Mouse (Mus musculus): ENCODE data around the gene Bco2. TPM values are rescaled to one million over a fixed set of nuclear protein-coding genes. Genes with fewer than 3 reads are reported as not detected.

Gene Bco2
- polyA plus RNA-seq, 2 experiments, result 0.28 to 0.33 TPM

DNA sequence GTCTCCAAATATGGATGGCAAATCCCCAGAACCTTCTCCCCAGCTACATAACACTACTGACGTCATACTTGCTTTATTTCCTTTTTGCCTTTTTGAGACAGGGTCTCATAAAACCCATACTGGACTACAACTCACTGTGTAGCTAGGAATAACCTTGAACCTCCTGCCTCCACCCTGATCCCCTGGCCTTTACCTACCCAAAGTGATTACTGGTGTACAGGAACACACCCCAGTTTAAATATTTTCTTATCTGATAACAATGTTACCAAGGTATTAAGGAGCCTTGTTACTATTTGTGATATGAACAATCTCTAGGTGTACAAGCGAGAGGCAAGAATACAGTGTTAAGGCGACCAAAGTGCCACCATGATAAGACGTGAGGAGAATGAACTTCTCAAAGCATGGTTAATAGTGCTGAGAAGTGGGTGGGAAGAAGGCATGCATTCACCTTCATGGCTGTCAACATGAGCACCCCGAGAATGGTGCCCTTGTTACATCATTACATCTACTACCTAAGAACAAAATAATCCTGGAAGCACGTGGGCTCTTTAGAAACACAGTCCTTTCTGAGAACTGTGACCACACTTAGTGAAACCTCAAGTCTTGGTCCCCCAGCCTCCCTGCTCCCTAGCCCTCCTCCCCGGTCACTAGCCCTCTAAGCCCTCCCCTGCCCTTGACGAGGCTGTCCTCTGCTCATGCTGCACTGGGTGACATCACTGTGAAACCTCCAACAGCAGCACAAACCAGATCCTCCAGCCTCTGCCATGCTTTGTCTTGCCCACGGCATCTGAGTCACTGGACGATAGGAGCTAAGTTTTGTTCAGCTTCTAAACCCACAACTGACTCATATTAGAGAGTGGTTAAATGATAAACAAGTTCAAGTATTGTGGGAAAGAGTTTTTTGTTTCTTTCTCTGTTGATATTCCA lies 14.9 kb upstream of the Bco2 start:
- no peak for TF ChIP-seq EP300 (IDR thresholded peaks at IDR 0.05; ENCODE audit: low read depth)
- TF ChIP-seq CTCF (IDR thresholded peaks at IDR 0.05; ENCODE audit: low read depth), result no peak
- DNase-seq (ENCODE audit: low read depth in 3 of 3, low spot score in 3 of 3) (no peak), ATAC-seq (ENCODE audit: insufficient read depth) (no peak)
- Histone ChIP-seq H3K36me3 (replicated peaks; ENCODE audit: control insufficient read depth, insufficient read depth, low read depth) (no peaks in the 10 kb centered on the region), H3K27me3 (ENCODE audit: control insufficient read depth, insufficient read depth, low read length) (no peaks in the 10 kb centered on the region), H3K27ac (no peak overlapping the region), H3K4me1 (replicated peaks; ENCODE audit: control insufficient read depth in 2 of 2, insufficient read depth in 2 of 2, low read length in 1 of 2) (peaks cover 0 to 2% of the 10 kb centered on the region in 2 experiments; a peak in 1 of 4 replicates), H3K9me3 (ENCODE audit: control insufficient read depth, low read length) (no peaks in the 10 kb centered on the region), H3K4me3 (ENCODE audit: insufficient read depth in 1 of 2, low read depth in 2 of 2, low read length in 2 of 2) (no peak overlapping the region), H3K9ac (replicated peaks) (no peak overlapping the region), H3K4me2 (ENCODE audit: low read depth) (no peak overlapping the region)
- 60% methylated on average over 10 of the region's 10 CpGs for WGBS (ENCODE audit: insufficient replicate concordance)

DNA sequence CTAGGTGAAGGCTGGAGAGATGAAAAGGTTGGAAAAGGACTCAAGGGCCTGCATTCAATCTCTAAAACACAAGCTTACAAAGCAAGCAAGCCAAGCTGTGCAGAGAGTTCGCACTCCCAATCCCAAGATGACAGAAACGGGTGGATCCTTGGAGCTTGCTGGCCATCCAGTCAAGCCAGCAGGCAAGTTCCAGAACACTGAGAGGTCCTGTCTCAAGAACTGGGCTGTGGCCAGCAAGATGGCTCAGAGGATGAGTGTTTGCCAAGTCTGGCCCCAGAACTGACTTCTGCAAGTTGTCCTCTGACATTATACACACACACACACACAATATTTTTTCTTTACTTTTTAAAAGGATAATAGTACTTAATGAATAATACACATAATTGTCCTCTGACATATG lies 12.9 kb upstream of the Bco2 start:
- Histone ChIP-seq H3K27ac (no peak overlapping the region), H3K4me2 (ENCODE audit: low read depth) (no peak overlapping the region), H3K27me3 (ENCODE audit: control insufficient read depth, insufficient read depth, low read length) (no peaks in the 10 kb centered on the region), H3K9ac (replicated peaks) (no peak overlapping the region), H3K4me1 (replicated peaks; ENCODE audit: control insufficient read depth in 2 of 2, insufficient read depth in 2 of 2, low read length in 1 of 2) (peaks cover 0 to 2% of the 10 kb centered on the region in 2 experiments; a peak in 1 of 4 replicates), H3K4me3 (ENCODE audit: insufficient read depth in 1 of 2, low read depth in 2 of 2, low read length in 2 of 2) (no peak overlapping the region), H3K36me3 (replicated peaks; ENCODE audit: control insufficient read depth, insufficient read depth, low read depth) (no peaks in the 10 kb centered on the region), H3K9me3 (ENCODE audit: control insufficient read depth, low read length) (no peaks in the 10 kb centered on the region)
- 68% methylated on average over 2 of the region's 2 CpGs for WGBS (ENCODE audit: insufficient replicate concordance)
- ATAC-seq (ENCODE audit: insufficient read depth) (no peak), DNase-seq (ENCODE audit: low read depth in 3 of 3, low spot score in 3 of 3) (no peak)
- no peak for TF ChIP-seq CTCF (IDR thresholded peaks at IDR 0.05; ENCODE audit: low read depth)
- TF ChIP-seq EP300 (IDR thresholded peaks at IDR 0.05; ENCODE audit: low read depth), result no peak

DNA sequence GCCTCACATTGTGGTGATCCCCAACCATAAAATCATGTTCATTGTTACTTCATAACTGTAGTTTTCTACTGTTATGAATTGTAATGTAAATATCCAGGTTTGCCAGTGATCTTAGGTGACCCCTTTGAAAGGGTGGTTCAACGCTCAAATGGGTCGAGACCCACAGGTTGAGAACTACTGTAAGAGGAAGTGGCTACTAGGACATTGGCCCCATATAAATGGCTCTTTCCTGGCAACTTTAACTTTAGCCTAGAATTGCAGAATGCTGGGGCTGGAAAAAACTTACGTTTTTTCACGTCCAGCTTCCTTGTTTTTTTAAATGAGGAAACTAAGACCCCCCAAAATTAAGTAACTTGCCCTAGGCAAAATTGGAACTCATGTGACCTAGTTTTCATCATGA lies 12.4 kb upstream of the Bco2 start:
- H3K4me1 ChIP-seq (replicated peaks; ENCODE audit: control insufficient read depth in 2 of 2, insufficient read depth in 2 of 2, low read length in 1 of 2), result peaks cover 0 to 2% of the 10 kb centered on the region in 2 experiments; a peak in 1 of 4 replicates
- H3K9ac ChIP-seq (replicated peaks), result no peak overlapping the region
- DNase-seq (ENCODE audit: low read depth in 3 of 3, low spot score in 3 of 3) (no peak), ATAC-seq (ENCODE audit: insufficient read depth) (no peak)
- H3K9me3 ChIP-seq (ENCODE audit: control insufficient read depth, low read length), result no peaks in the 10 kb centered on the region
- WGBS (ENCODE audit: insufficient replicate concordance), result 38% methylated on average over 4 of the region's 4 CpGs
- no peak overlapping the region for H3K27ac ChIP-seq
- no peaks in the 10 kb centered on the region for H3K27me3 ChIP-seq (ENCODE audit: control insufficient read depth, insufficient read depth, low read length)
- no peak overlapping the region for H3K4me2 ChIP-seq (ENCODE audit: low read depth)
- H3K36me3 ChIP-seq (replicated peaks; ENCODE audit: control insufficient read depth, insufficient read depth, low read depth), result no peaks in the 10 kb centered on the region
- H3K4me3 ChIP-seq (ENCODE audit: insufficient read depth in 1 of 2, low read depth in 2 of 2, low read length in 2 of 2), result no peak overlapping the region
- no peak for TF ChIP-seq CTCF (IDR thresholded peaks at IDR 0.05; ENCODE audit: low read depth)
- TF ChIP-seq EP300 (IDR thresholded peaks at IDR 0.05; ENCODE audit: low read depth), result no peak

DNA sequence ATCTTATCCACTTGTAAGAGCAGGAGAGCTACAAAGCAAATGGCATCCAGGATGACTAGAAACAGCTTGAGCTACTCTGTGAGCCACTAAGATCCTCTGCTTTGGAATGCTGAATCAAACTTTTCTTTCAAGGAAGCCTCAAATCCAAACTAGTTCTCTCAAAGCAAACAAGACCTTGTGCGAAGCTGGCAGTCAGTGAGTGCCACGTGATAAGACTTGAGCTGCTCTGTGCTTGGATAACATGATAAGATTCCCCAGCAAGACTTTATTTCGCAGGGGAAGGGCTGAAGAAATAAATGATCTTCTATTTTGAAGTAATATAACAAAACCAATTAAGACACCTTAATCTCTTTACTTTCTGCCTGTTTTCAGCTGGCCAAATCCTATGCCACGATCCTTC lies 11.0 kb upstream of the Bco2 start:
- no peaks in the 10 kb centered on the region for H3K9me3 ChIP-seq (ENCODE audit: control insufficient read depth, low read length)
- 27% methylated on average over 4 of the region's 4 CpGs for WGBS (ENCODE audit: insufficient replicate concordance)
- TF ChIP-seq EP300 (IDR thresholded peaks at IDR 0.05; ENCODE audit: low read depth), result no peak
- no peak for TF ChIP-seq CTCF (IDR thresholded peaks at IDR 0.05; ENCODE audit: low read depth)
- H3K9ac ChIP-seq (replicated peaks), result no peak overlapping the region
- H3K4me1 ChIP-seq (replicated peaks; ENCODE audit: control insufficient read depth in 2 of 2, insufficient read depth in 2 of 2, low read length in 1 of 2), result peaks cover 0 to 2% of the 10 kb centered on the region in 2 experiments; a peak in 1 of 4 replicates
- no peak overlapping the region for H3K27ac ChIP-seq
- no peak for ATAC-seq (ENCODE audit: insufficient read depth)
- H3K4me3 ChIP-seq (ENCODE audit: insufficient read depth in 1 of 2, low read depth in 2 of 2, low read length in 2 of 2), result no peak overlapping the region
- H3K36me3 ChIP-seq (replicated peaks; ENCODE audit: control insufficient read depth, insufficient read depth, low read depth), result no peaks in the 10 kb centered on the region
- H3K27me3 ChIP-seq (ENCODE audit: control insufficient read depth, insufficient read depth, low read length), result no peaks in the 10 kb centered on the region
- DNase-seq (ENCODE audit: low read depth in 3 of 3, low spot score in 3 of 3), result no peak
- H3K4me2 ChIP-seq (ENCODE audit: low read depth), result no peak overlapping the region

DNA sequence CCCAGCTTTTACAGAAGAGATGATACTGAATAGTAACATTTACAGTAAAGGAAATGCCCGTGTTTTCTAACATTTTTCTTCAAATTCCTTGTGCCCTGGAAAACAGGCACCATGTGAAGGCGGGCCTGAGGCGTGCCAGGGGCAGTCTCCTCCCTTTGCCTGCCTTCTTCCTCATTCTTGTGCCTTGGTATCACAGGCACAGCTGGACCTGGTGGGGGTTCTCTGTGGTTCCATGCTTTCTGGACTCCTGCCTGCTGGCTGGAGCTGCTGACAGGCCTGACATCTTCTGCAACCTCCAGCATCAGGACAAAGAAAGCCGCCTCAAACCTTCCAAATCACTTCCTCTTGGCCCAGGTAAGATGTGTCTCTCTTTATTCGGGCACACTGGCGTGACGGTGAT lies 10.2 kb upstream of the Bco2 start:
- H3K27ac ChIP-seq, result no peak overlapping the region
- no peak overlapping the region for H3K4me2 ChIP-seq (ENCODE audit: low read depth)
- no peak overlapping the region for H3K9ac ChIP-seq (replicated peaks)
- 69% methylated on average over 7 of the region's 7 CpGs for WGBS (ENCODE audit: insufficient replicate concordance)
- no peaks in the 10 kb centered on the region for H3K27me3 ChIP-seq (ENCODE audit: control insufficient read depth, insufficient read depth, low read length)
- no peaks in the 10 kb centered on the region for H3K9me3 ChIP-seq (ENCODE audit: control insufficient read depth, low read length)
- H3K36me3 ChIP-seq (replicated peaks; ENCODE audit: control insufficient read depth, insufficient read depth, low read depth), result no peaks in the 10 kb centered on the region
- H3K4me1 ChIP-seq (replicated peaks; ENCODE audit: control insufficient read depth in 2 of 2, insufficient read depth in 2 of 2, low read length in 1 of 2), result peaks cover 0 to 2% of the 10 kb centered on the region in 2 experiments; a peak in 1 of 4 replicates
- no peak for TF ChIP-seq CTCF (IDR thresholded peaks at IDR 0.05; ENCODE audit: low read depth)
- no peak for TF ChIP-seq EP300 (IDR thresholded peaks at IDR 0.05; ENCODE audit: low read depth)
- H3K4me3 ChIP-seq (ENCODE audit: insufficient read depth in 1 of 2, low read depth in 2 of 2, low read length in 2 of 2), result no peak overlapping the region
- ATAC-seq (ENCODE audit: insufficient read depth) (no peak), DNase-seq (ENCODE audit: low read depth in 3 of 3, low spot score in 3 of 3) (no peak)

Data from liver, embryonic 14.5 days (tissue).